Mouse (Mus musculus): Measurements from ENCODE around the gene Uqcrq.

GRCm38 (mm10) chr11:53469294-53469967, 38.8 kb upstream of the Uqcrq start:
- TF ChIP-seq CTCF (IDR thresholded peaks at IDR 0.05): no peak
- no peak for TF ChIP-seq EP300 (IDR thresholded peaks at IDR 0.05)
